Mouse (Mus musculus) 416B (cell line): ENCODE data around the gene Gm42417.

Source experiments
- DNase-seq: peaks from one replicate; pipeline ENCODE4 v3.0.0; 2011; ENCODE audit warnings: low read depth

The Gm42417 gene

DNA sequence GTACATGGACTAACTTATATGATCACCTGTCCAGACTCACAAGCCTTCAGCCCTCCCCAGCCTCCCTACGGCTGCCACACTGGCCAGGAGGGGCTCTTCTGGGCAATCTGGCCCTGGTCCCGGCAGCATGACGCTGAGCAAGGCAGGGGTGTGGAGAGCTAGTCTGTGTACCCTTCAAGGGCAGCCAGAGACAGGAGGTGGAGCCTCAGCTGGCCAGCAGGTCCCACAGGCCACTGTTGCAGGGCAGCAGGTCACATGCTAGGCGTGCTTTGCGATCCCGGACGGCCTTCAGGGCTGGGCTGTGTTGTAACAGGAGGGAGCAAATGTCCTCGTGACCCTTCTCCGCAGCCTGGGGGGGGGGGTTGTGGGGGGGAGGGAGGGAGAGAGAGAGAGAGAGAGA lies at the start of gene Gm42417:
Gene Gm42417 (minus strand): TSS at position 244 of the 400 bp plus-strand sequence.
- DNase-seq, result no peak

- DNase-seq, result no peak
Measured at GRCm38 (mm10) chr1:36587860-36588259, 48.6 kb upstream of the Gm42417 start.

DNA sequence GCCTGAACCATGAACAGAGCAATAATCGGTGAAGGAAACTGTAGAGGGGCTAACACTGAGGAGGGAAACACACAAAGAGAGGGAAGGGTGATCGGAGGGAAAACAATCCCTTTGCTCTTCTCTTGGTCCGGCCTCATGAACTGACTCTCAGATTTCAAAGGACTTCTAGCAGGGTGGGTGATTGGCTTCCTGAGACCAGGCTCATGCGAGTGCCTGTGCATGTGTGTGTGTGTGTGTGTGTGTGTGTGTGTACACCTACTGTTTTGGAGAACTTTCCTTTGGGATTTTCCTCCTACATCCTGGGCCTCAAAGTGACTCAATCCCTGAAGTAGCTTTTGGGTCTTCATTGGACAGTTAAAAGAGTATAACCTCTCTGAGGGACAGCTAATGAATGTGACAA lies 47.1 kb upstream of the Gm42417 start:
- no peak for DNase-seq

DNA sequence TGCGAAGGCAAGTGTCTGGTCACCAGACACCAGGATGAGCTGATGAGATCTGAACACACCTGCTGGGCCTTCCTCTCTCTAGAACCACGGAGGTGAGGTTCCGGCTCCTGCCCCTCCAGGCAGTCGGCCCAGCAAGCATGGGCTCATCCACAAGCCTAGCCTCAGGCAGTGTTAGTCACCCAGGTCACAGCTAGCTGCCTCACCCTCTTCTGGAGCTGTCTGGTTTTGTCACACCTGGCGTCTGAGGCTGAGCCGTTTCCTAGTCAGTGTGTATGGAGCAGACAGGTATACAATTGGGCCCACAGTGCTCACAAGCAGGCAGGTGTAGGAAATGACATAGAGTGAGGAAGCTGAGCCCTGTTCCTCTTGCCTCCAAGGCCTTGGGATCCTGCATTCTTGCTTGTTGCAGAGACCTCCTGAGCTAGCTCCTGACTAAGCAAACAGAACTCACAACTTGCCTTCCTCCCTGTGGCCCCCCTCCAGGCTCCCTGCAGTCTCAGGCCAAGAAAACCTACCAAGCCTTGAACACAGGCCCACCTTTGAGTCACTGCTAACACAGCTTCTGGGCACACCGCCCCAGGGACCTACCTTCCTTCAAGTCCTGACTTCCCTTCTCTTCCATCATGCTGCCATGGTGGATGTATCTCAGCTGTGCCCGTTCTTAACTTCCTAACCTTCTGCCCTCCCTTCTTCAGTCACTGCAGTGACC lies 44.3 kb upstream of the Gm42417 start:
- DNase-seq, result no peak

DNA sequence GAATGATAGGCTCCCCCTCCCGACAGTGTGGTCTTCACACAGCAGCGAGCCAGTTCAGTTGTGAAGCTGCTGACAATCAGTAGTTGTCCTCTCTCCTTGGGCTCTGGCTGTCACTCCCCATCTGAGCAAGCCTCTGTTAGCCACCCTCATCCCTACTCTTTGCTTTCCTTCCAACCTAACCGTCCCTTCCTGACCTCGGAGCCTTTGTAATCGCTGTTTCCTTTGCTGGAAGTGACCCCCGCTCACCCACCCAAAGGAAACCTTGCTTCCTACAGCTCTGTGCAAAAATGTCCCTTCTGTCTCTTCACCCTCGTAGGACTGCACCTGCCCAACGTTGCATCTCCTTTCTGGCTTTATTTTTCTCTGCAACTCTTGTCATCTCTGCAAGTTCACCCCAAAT lies 43.0 kb upstream of the Gm42417 start:
- DNase-seq, result no peak

DNA sequence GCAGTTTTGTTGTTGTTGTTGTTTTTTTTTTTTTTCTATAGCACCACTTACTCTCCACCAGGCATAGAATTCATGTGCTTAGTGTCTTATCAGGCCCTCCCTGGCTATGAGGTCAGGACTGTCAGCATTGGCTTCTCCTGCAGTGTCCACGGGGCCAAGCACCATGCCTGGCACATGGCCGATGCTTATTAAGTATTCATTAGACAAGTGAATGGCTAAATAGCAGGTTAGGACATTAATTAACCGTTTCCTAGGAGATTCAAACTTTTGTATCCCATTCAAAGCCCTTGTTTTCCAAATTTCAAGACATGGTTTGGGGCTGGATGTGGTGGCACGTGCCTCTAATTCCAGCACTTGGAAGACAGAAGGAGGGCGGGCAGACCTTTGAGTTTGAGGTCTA lies 42.0 kb upstream of the Gm42417 start:
- DNase-seq, result no peak

DNA sequence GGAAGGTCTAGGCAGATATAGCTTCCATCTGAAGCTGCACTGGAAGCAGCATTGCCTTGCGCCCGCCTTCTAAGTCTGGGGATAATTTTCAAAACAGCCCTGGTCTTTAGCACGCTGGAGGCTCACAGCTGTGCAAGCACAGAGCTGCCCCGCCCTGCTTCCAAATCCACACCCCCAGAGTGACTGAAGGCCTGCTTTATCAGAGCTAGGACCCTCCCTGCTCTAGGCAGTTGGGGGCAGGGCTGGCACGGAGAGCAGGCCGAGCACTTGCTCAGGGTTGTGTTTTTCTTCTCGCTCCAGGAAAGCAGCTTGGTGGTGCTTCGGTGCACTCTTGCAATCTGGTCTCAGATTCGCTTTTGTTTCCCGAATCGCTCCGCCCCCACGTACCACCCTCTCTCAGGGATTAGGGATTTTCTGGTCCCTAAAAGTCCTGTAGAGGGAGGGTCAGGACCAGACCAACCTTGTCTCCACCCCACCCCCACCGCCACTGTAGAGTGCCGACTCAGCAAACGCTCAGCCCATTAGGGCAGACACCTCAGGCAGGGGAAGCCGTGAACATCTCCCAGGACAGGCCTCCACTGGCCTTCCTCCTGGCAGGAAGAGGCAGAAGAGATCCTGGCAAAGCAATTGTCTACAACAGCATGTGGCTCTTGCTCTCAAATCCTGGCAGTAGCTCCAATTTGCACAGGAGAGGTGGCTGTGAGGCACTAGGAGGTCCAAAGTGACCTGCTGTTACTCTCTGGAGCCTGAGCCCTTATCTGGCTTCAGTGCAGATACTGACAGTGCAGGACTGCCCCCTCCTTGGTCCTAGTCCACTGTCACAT lies 41.4 kb upstream of the Gm42417 start:
- DNase-seq, result no peak

DNA sequence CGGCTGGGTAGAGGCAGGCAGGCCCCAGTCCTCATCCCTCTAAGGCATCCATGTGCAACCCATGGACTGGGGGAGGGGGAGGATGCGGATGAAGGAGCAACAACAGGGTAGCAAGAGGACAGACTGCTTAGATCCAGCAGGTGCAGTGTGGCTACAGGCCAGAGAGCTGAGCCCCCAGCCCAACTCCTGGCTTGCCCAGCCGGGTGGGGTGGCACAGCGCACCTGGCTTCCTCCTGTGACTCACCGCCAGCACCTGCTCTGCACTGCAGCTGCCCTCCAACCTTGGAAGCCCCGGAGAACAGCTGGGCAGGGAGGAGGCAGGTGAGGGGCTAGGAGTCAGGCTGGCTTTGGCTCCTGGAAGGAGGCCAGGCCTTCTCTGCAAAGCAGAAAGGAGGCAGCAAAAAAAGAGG lies 40.8 kb upstream of the Gm42417 start:
- no peak for DNase-seq

DNA sequence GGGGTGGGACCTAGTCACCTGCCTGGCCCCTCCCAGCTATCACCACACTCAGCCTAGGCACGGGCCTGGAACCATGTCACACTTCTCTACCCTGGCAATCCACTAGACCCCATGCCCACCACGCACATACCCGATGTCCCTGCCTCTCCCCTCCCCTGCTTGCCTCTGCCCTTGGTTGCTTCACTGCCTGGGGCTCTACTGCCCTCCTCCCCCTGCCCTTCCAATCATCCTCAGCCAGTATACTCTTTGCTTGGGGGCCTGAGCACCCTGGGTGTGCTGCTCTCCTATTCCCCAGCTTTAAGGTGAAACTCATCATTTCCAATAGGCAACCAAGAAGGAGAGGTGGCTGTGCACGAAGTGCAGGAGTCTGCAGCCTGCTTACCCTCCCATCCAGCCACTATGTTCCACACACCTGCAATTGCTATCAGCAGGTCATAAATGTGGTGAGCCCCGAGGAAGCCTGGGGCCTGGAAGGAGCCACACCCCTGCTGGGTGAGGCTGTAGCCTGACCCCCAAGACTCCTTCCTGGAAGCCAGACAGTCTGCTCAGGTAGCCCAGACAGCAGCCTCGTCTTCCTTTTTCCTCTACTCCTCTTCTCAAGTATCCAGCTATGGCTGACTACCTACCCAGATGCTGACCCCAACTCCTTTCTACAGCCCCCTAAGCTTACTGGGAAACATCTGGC lies 37.9 kb upstream of the Gm42417 start:
- no peak for DNase-seq

GRCm38 (mm10) chr1:36575347-36575746 lies 36.1 kb upstream of the Gm42417 start:
- DNase-seq, result no peak

- DNase-seq, result no peak
Measured at GRCm38 (mm10) chr1:36574196-36574955, 35.1 kb upstream of the Gm42417 start.

- DNase-seq, result no peak
Measured at GRCm38 (mm10) chr1:36573524-36573923, 34.3 kb upstream of the Gm42417 start.

DNA sequence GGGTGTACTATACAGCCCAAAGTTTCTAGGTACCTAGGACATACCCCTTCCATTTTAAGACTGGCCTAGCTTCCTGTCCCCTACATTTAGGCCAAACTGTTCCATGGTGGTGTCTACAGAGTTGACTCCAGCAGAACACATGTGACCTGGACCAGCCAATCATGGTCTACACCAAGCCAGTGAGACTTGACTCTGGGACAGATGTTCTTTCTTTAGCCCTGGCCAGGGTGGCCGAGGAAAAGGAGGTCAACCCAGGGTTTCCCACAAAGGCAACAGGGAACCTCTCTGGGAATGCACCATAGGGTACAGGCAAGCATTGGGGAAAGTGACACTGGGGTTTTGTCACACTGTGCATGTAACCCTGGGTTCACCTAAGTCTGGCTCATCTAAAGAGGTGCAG lies 33.5 kb upstream of the Gm42417 start:
- no peak for DNase-seq

- DNase-seq, result no peak
Measured at GRCm38 (mm10) chr1:36572140-36572700, 33.0 kb upstream of the Gm42417 start.

- peak; percentile 80 for DNase-seq
Measured at GRCm38 (mm10) chr1:36571627-36572026, 32.4 kb upstream of the Gm42417 start.

DNA sequence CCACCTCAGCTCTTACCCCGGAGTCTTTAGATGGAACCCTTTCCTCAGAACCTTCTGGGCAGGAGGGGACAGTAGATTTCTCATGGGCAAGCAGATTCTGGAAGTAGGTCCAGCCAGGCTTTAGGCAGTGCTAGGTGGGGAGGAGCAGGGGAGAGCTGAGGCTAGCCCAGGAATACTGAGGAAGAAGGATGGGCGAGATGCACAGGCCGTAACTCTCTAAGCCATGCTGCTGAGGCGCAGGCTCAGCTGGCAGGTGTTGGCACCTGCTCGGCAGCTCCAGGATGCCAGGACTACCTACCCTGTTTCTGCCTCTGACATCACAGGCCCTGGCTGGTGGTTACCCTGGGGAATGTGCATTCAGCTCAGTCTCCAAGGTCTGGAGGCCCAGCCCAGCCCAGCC lies 31.1 kb upstream of the Gm42417 start:
- no peak for DNase-seq

GRCm38 (mm10) chr1:36569694-36570276 lies 30.6 kb upstream of the Gm42417 start:
- no peak for DNase-seq

DNA sequence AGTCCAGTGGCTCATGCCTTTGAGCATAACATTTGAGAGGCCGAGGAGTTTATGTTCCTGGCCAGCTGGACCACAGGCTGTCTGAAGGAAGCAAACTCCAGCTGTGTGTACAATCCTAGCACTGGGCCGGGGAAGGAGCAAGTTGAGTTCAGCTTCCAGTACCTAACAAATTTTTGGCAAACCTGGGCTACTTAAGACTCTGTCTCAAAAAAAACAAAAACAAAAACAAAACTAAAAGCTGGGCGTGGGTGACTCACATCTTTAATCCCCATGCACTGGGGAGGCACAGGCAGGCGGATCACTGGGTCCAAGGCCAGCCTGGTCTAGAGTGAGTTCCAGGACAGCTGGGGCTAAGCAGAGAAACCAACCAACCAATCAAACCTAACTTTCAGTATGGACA lies 29.5 kb upstream of the Gm42417 start:
- peak; percentile 30 for DNase-seq

DNA sequence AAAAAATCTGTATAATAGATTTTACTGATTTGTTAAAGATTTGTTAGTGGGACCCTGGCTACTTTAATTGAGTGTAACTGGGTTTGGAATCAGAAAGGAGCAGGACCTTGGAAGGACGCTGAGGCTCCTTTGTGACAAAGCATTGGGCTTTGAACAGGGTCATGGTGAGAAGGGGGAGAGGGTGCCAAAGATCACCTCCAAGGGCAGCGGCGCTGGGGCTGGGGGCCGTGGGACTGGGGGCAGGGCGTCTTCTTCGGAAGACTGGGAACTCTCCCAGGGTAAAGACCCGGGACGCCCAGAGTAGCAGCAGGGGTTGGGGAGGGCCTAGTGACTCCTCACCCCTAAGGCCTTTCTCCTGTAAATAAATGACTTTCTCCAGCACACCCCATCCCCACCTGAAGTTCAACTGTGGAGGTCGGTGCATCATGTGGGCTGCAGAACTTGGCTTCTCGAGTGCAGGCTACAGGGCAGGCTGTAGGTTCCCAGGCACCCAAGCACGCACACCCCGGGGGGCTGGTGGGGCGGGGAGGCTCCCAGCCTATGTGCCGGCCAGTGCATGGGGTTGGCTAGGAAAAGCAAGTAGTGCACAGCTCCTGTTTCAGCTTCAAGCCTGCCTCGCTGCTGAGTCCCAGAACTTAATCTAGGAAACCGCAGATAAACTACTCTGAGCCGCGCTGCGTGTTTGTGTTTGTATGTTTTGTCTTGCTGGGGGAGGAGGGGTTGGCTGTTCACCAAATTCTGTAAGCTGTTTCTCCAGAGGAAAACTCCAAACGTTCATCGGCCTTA lies 28.8 kb upstream of the Gm42417 start:
- DNase-seq, result no peak

DNA sequence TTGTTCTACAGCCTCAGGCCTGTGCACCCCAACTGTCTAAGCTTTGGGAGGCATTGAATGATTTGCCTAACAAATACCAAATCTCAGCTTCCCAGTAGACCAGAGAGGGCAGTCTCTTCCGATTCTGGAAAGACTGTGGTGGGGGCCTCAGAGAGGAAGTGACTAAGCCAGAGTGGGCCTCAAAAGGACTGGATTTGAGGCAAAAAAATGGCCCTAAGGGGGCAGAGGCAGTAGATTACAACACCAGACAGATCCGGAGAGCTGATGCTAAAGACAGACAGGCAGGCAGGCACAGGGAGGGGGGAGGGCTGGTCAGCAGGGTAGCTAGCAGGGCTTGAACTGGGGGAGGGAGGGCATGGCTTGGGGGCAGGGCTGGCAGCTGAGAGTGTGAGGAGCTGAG lies 27.2 kb upstream of the Gm42417 start:
- peak; percentile 82 for DNase-seq

GRCm38 (mm10) chr1:36564101-36564500 lies 24.9 kb upstream of the Gm42417 start:
- peak; percentile 63 for DNase-seq
